Mouse (Mus musculus) adrenal gland, postnatal 14 days (tissue): ENCODE data around the gene Rab10. TPM values are rescaled to one million over a fixed set of nuclear protein-coding genes. Genes with fewer than 3 reads are reported as not detected.

Source experiments
- DNase-seq: peaks from one replicate; pipeline ENCODE4 v3.0.0; 2021; ENCODE audit warnings: mixed read lengths
- total RNA-seq: library from RNA; stranded (reverse); gene quantifications from 2 replicates; pipeline ENCODE4 v1.2.3, GENCODE M21; 2021

Rab10 gene
- total RNA-seq, 1 experiment from 2014 or later, result 157 TPM

- no peak for DNase-seq
Observed at GRCm38 (mm10) chr12:3296056-3296455, 13.7 kb downstream of the Rab10 start.

- DNase-seq, result no peak
Observed at GRCm38 (mm10) chr12:3291849-3292248, 17.9 kb downstream of the Rab10 start.

- DNase-seq, result no peak
Observed at GRCm38 (mm10) chr12:3291038-3291437, 18.7 kb downstream of the Rab10 start.

- DNase-seq, result no peak
Observed at GRCm38 (mm10) chr12:3288440-3288839, 21.3 kb downstream of the Rab10 start.

- no peak for DNase-seq
Observed at GRCm38 (mm10) chr12:3285919-3286318, 23.9 kb downstream of the Rab10 start.

GRCm38 (mm10) chr12:3285377-3285776 lies 24.4 kb downstream of the Rab10 start:
- DNase-seq, result no peak

- DNase-seq, result no peak
Observed at GRCm38 (mm10) chr12:3284463-3284862, 25.3 kb downstream of the Rab10 start.

GRCm38 (mm10) chr12:3283829-3284440 lies 25.8 kb downstream of the Rab10 start:
- no peak for DNase-seq

- peak; percentile 57 for DNase-seq
Observed at GRCm38 (mm10) chr12:3282954-3283353, 26.8 kb downstream of the Rab10 start.

- no peak for DNase-seq
Observed at GRCm38 (mm10) chr12:3282520-3282919, 27.2 kb downstream of the Rab10 start.

- no peak for DNase-seq
Observed at GRCm38 (mm10) chr12:3278880-3279339, 30.9 kb downstream of the Rab10 start.

GRCm38 (mm10) chr12:3270818-3271217 lies 39.0 kb downstream of the Rab10 start:
- no peak for DNase-seq

GRCm38 (mm10) chr12:3267397-3267796 lies 42.4 kb downstream of the Rab10 start:
- DNase-seq, result no peak

GRCm38 (mm10) chr12:3265188-3265587 lies 44.6 kb downstream of the Rab10 start:
- no peak for DNase-seq

- DNase-seq, result no peak
Observed at GRCm38 (mm10) chr12:3264449-3264848, 45.3 kb downstream of the Rab10 start.

- no peak for DNase-seq
Observed at GRCm38 (mm10) chr12:3261596-3261995, 48.2 kb downstream of the Rab10 start.

GRCm38 (mm10) chr12:3255966-3256365 lies 53.8 kb downstream of the Rab10 start:
- DNase-seq, result peak; percentile 23

GRCm38 (mm10) chr12:3255435-3255834 lies 54.3 kb downstream of the Rab10 start:
- no peak for DNase-seq

- no peak for DNase-seq
Observed at GRCm38 (mm10) chr12:3253591-3253990, 56.2 kb downstream of the Rab10 start.

GRCm38 (mm10) chr12:3246091-3246490 lies 63.7 kb downstream of the Rab10 start:
- DNase-seq, result no peak

- no peak for DNase-seq
Observed at GRCm38 (mm10) chr12:3239544-3239943, 70.2 kb downstream of the Rab10 start.

GRCm38 (mm10) chr12:3238361-3239051 lies 71.3 kb downstream of the Rab10 start:
- DNase-seq, result no peak

GRCm38 (mm10) chr12:3237799-3238198 lies 72.0 kb downstream of the Rab10 start:
- DNase-seq, result no peak
